Mouse (Mus musculus) kidney, adult 2 months (tissue): Measurements from ENCODE around the gene Chmp5.

Experiments used
- CTCF ChIP-seq: fragments of 200-500 bp; conservative IDR thresholded peaks from 2 replicates; pipeline ENCODE4 v1.5.1; 2011; ENCODE audit warnings: low read depth, mild to moderate bottlenecking, control low read depth, low read length, moderate library complexity, mixed read lengths; ENCODE audit not compliant: insufficient read depth, insufficient read length
- POLR2A ChIP-seq: fragments of 200-500 bp; IDR thresholded peaks from one replicate; pipeline ENCODE4 v1.6.1; 2011; ENCODE audit warnings: low read depth, low read length, control low read depth

- no peak for TF ChIP-seq CTCF
- TF ChIP-seq POLR2A, result no peak
Observed at GRCm38 (mm10) chr4:40969161-40969560, 21.0 kb downstream of the Chmp5 start.
